Mouse (Mus musculus) stomach, postnatal 0 days (tissue): ENCODE data around the gene Kl. TPM values are rescaled to one million over a fixed set of nuclear protein-coding genes. Genes with fewer than 3 reads are reported as not detected.
A peak's percentile ranks its signal among the peaks of the same experiment; 100 is the strongest.

ENCODE experiments used
- ATAC-seq: fragments of 200-750 bp; cut with Nextera tagmentation; 2 replicates; pipeline ENCODE4 v1.8.0; 2017; ENCODE audit not compliant: low FRiP score, low TSS enrichment
- DNase-seq: peaks from one replicate; pipeline ENCODE4 v3.0.0-alpha.2; 2016; ENCODE audit warnings: low spot score
- H3K27ac ChIP-seq: fragments of 300-500 bp; sonication (generic); replicated peaks from 2 replicates; pipeline ENCODE4 v1.5.1; 2014; ENCODE audit warnings: mild to moderate bottlenecking, control low read depth
- H3K27me3 ChIP-seq: fragments of 300-500 bp; sonication (generic); 2 replicates; pipeline ENCODE4 v1.6.1; 2014; ENCODE audit warnings: low read length; ENCODE audit not compliant: control insufficient read depth, insufficient read depth
- H3K36me3 ChIP-seq: fragments of 300-500 bp; sonication (generic); 2 replicates; pipeline ENCODE4 v1.6.1; 2014; ENCODE audit warnings: low read length, mixed read lengths; ENCODE audit not compliant: control insufficient read depth, insufficient read depth
- H3K4me1 ChIP-seq: fragments of 300-500 bp; sonication (generic); replicated peaks from 2 replicates; pipeline ENCODE4 v1.6.1; 2014; ENCODE audit warnings: antibody characterized with exemption; ENCODE audit not compliant: control insufficient read depth, insufficient read depth
- H3K4me2 ChIP-seq: fragments of 300-500 bp; sonication (generic); replicated peaks from 2 replicates; pipeline ENCODE4 v1.6.1; 2014; ENCODE audit warnings: low read depth, mild to moderate bottlenecking, control low read depth, moderate library complexity
- H3K4me3 ChIP-seq: fragments of 300-500 bp; sonication (generic); 2 replicates; pipeline ENCODE4 v1.5.1; 2014; ENCODE audit warnings: low read depth, low read length, control low read depth
- H3K9ac ChIP-seq: fragments of 300-500 bp; sonication (generic); 2 replicates; pipeline ENCODE4 v1.6.1; 2014; ENCODE audit warnings: mild to moderate bottlenecking, low read length, control low read depth, mixed read lengths
- H3K9me3 ChIP-seq: fragments of 300-500 bp; sonication (generic); 2 replicates; pipeline ENCODE4 v1.6.1; 2016; ENCODE audit warnings: low read length; ENCODE audit not compliant: control insufficient read depth
- CTCF ChIP-seq: IDR thresholded peaks from 2 replicates; pipeline ENCODE4 v1.5.1; 2016; ENCODE audit warnings: antibody characterized with exemption, low read depth, mild to moderate bottlenecking, moderate library complexity
- EP300 ChIP-seq: optimal IDR thresholded peaks from 2 replicates; pipeline ENCODE3; 2016; ENCODE audit warnings: antibody characterized with exemption
- WGBS: fragments of 180-500 bp; shearing (Covaris S2); extraction: QIAGEN DNeasy Blood & Tissue Kit; methylation state at CpG from one replicate; pipeline ENCODE4 v1.1.7; 2014; 5-methylcytosine and 5-hydroxymethylcytosine counted together
- polyA plus RNA-seq: library from polyadenylated mRNA; unstranded; fragments of >200 nt; fragmentation: Nextera tagmentation; extraction: Ambion mirVana; gene quantifications from 2 replicates; pipeline ENCODE4 v1.2.1, GENCODE M21; 2015

The Kl gene
- polyA plus RNA-seq, 1 experiment from 2014 or later, result 0.30 TPM

DNA sequence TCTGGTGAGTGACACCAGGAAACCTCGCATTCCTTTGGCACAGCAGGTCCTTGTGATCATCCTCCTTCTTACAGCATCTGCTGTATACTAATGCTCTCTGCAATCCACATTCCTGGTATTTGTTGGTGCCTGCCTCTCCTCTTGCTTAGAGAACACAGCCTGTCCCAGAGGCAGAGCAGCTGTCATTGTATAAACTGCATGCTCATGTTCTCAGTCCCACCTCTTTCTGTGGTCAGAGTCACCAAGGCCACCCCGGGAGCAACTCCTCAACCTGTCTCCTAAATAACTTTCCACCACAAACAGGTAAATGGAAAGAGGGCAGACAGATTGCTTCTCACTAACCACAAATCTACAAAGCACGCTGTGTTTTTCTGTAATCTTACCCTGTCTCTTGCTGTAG is 18.1 kb downstream of the Kl start:
- Histone ChIP-seq H3K27me3 (no peaks in the 10 kb centered on the region), H3K4me2 (no peak overlapping the region), H3K4me3 (no peak overlapping the region), H3K27ac (no peak overlapping the region), H3K9ac (no peak overlapping the region), H3K4me1 (no peaks in the 10 kb centered on the region), H3K9me3 (no peaks in the 10 kb centered on the region), H3K36me3 (no peaks in the 10 kb centered on the region)
- TF ChIP-seq EP300, result no peak
- no peak for TF ChIP-seq CTCF
- ATAC-seq (0 out of 2 replicates have a peak, but pooled peaks have one; percentile 49), DNase-seq (no peak)
- WGBS, result 32% methylated on average over 3 of the region's 3 CpGs

DNA sequence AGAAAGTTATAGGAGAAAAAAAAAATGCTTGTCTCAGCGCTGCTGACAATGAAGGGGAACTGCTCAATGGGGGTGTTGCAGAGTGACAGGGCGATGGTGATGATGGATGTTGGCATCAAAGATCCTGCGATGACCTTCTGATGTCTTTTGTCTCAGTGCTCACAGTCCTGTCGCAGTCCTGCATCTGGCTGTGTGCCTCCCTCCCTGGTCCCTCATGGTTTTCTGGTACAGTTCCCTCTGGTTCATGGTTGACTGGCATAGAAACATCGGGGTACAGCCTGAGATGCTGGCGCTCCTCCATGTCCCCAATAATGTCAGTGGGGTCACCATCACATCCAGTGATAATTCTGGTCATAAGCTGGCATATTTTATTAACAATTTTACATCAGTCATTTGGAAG is 18.7 kb downstream of the Kl start:
- Histone ChIP-seq H3K4me1 (no peaks in the 10 kb centered on the region), H3K4me3 (no peak overlapping the region), H3K9me3 (no peaks in the 10 kb centered on the region), H3K9ac (no peak overlapping the region), H3K27ac (no peak overlapping the region), H3K36me3 (no peaks in the 10 kb centered on the region), H3K4me2 (no peak overlapping the region), H3K27me3 (no peaks in the 10 kb centered on the region)
- WGBS, result 63% methylated on average over 6 of the region's 6 CpGs
- ATAC-seq, result no peak
- no peak for DNase-seq
- TF ChIP-seq EP300, result no peak
- no peak for TF ChIP-seq CTCF

DNA sequence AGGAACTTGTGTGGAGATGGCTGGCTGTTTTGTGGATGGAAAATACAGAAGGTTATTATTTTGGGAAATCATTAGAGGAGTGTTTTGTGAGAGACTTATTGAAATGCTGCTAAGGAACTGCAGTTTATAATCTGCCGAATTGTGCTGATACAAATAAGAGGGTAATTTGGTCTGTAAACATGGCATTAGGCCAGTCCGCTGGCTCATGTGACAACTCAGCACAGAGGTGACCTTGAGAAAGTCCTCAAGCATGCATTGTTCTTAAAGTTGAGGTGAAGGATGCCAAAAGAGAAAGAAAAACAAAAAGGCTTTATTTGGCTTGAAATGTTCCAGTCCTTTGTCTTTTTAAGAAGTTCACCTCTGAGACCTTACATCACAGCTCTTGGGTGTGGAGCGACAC is 21.8 kb downstream of the Kl start:
- H3K4me2 ChIP-seq, result no peak overlapping the region
- WGBS, result 52% methylated on average over 3 of the region's 3 CpGs
- no peaks in the 10 kb centered on the region for H3K36me3 ChIP-seq
- no peak for DNase-seq
- H3K4me3 ChIP-seq, result no peak overlapping the region
- H3K27ac ChIP-seq, result no peak overlapping the region
- H3K4me1 ChIP-seq, result no peaks in the 10 kb centered on the region
- no peaks in the 10 kb centered on the region for H3K9me3 ChIP-seq
- no peaks in the 10 kb centered on the region for H3K27me3 ChIP-seq
- no peak for TF ChIP-seq CTCF
- no peak for TF ChIP-seq EP300
- no peak for ATAC-seq
- H3K9ac ChIP-seq, result no peak overlapping the region

GRCm38 (mm10) chr5:150977383-150977958 is 25.1 kb downstream of the Kl start:
- Histone ChIP-seq H3K4me2 (no peak overlapping the region), H3K27me3 (no peaks in the 10 kb centered on the region), H3K4me3 (no peak overlapping the region), H3K4me1 (no peaks in the 10 kb centered on the region), H3K9ac (no peak overlapping the region), H3K36me3 (no peaks in the 10 kb centered on the region), H3K9me3 (no peaks in the 10 kb centered on the region), H3K27ac (no peak overlapping the region)
- WGBS, result 51% methylated on average over 14 of the region's 14 CpGs
- no peak for ATAC-seq
- DNase-seq, result no peak
- TF ChIP-seq CTCF (no peak), EP300 (no peak)

DNA sequence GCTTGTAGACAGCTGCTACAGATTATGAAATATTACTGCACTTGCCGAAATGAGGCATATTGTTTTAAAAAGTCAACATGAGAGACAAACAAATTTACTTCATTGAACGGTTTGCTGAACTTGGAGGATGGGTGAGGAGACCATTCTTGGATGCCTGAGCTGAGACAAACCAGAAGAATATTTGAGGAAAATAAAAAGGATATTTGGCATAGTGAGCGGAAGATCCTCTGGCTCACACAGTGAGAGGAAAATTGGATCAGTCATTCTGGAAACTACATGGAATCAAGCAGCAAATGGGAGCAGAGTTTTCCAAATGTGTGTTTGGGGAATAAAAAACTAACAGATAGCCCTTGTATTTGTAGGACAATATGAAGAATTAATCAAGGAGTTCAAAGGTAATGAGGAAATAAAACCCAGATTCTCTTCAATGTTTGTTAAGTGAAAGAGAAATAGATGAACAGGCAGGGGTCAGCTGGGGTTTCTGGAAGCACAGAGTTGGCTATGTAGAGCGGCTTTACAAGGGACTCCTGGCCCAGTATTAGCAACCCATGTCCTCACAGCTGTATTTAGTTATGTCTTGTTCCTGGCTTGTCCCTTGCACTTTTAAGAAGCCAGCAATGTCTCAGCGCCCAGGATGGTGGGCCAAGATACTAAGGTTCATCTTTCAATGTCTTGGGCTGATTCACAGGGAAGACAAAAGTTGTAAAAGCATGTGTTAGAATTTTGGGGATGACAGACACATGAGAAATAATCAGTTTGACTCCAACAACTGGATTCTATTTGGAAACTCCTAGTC is 27.1 kb downstream of the Kl start:
- H3K4me3 ChIP-seq, result no peak overlapping the region
- no peaks in the 10 kb centered on the region for H3K27me3 ChIP-seq
- peak; percentile 47; the same call in 1 of the 2 replicates for ATAC-seq
- DNase-seq, result no peak
- no peak overlapping the region for H3K9ac ChIP-seq
- no peak overlapping the region for H3K27ac ChIP-seq
- no peaks in the 10 kb centered on the region for H3K9me3 ChIP-seq
- 46% methylated on average over 5 of the region's 5 CpGs for WGBS
- H3K36me3 ChIP-seq, result no peaks in the 10 kb centered on the region
- TF ChIP-seq CTCF (no peak), EP300 (no peak)
- no peak overlapping the region for H3K4me2 ChIP-seq
- H3K4me1 ChIP-seq, result no peaks in the 10 kb centered on the region

GRCm38 (mm10) chr5:150982082-150982481 is 29.7 kb downstream of the Kl start:
- Histone ChIP-seq H3K9ac (no peak overlapping the region), H3K27ac (no peak overlapping the region), H3K4me1 (no peaks in the 10 kb centered on the region), H3K4me3 (no peak overlapping the region), H3K36me3 (no peaks in the 10 kb centered on the region), H3K27me3 (no peaks in the 10 kb centered on the region), H3K9me3 (no peaks in the 10 kb centered on the region), H3K4me2 (no peak overlapping the region)
- WGBS, result 96% methylated on average over 2 of the region's 2 CpGs
- DNase-seq (no peak), ATAC-seq (no peak)
- TF ChIP-seq CTCF, result 0 out of 2 replicates have a peak, but pooled peaks have one; percentile 8
- no peak for TF ChIP-seq EP300
